In genomic region chr6:85433865-85434264, GRCm38 (mm10) we compare ENCODE assay signal across 30 mouse cellular contexts. TPM values are rescaled to one million over a fixed set of nuclear protein-coding genes. Genes with fewer than 3 reads are reported as not detected.
DNase-seq lines count a peak whose midpoint lies in the region; ATAC-seq and TF ChIP-seq lines count a peak whose summit lies in the region.
"Had no signal": no experiment of that assay in that cellular context is flagged by ENCODE, and none has a peak within 500 bp of the region (broad histone marks: within the 10 kb centered on the region; RNA-seq: fewer than 3 reads in every experiment).

No protein-coding gene starts in this region.

- no peak for TF ChIP-seq POLR2A in spleen, adult 2 months (IDR thresholded peaks at IDR 0.05; ENCODE audit: low read depth, low read length)

- H3K4me3 ChIP-seq in spleen, adult 2 months (ENCODE audit: extremely low read depth, insufficient read depth, insufficient read length), result no peak overlapping the region
- H3K4me3 ChIP-seq in macrophage (ENCODE audit: inconsistent target), result no peak overlapping the region
- H3K4me3 ChIP-seq: embryonic facial prominence, embryonic 10.5 days; gastrocnemius, adult 2 months; kidney, embryonic 15.5 days; limb, embryonic 13.5 days; midbrain, embryonic 10.5 days had no signal

- peak overlapping the region; percentile 62; the same call in 1 of the 2 replicates for H3K27ac ChIP-seq in spleen, adult 2 months (ENCODE audit: insufficient read depth, low read length)
- peak overlapping the region; percentile 36 for H3K27ac ChIP-seq in macrophage
- H3K27ac ChIP-seq: embryonic facial prominence, embryonic 10.5 days; gastrocnemius, adult 2 months; kidney, embryonic 15.5 days; limb, embryonic 13.5 days; midbrain, embryonic 10.5 days had no signal

- peaks cover 8% of the 10 kb centered on the region; the same call in 1 of the 2 replicates for H3K4me1 ChIP-seq in spleen, adult 2 months (ENCODE audit: control insufficient read depth, insufficient read depth, insufficient read length)

- H3K36me3 ChIP-seq in spleen, adult 2 months (ENCODE audit: control insufficient read depth, insufficient read depth, low read length), result peaks cover 3% of the 10 kb centered on the region
- H3K36me3 ChIP-seq in macrophage (ENCODE audit: inconsistent target), result 0 out of 2 replicates have a peak, but pooled peaks cover 4% of the 10 kb centered on the region

- H3K27me3 ChIP-seq in spleen, adult 2 months (ENCODE audit: control insufficient read depth, insufficient read depth, low read length), result no peaks in the 10 kb centered on the region
- H3K27me3 ChIP-seq: kidney, embryonic 15.5 days; limb, embryonic 13.5 days had no signal

- no peak for DNase-seq in spleen, adult 2 months (ENCODE audit: low read depth in 1 of 2, low spot score in 2 of 2)
- no peak for DNase-seq in spleen, postnatal 14 days (ENCODE audit: low spot score in 2 of 2)
- DNase-seq in embryo, embryonic 10.5 days (ENCODE audit: low spot score), result no peak
- no peak for DNase-seq in urinary bladder, postnatal 4 days (ENCODE audit: low spot score in 2 of 2)
- DNase-seq in cerebellum, postnatal 25 days, result no peak
- DNase-seq: adrenal gland, postnatal 14 days; cerebellum, adult 11-12 months; cerebellum, postnatal 36 days; gastrocnemius, adult 2 months; heart, postnatal 4 days; kidney, postnatal 4 days; lung, postnatal 10 days; right cerebral cortex, postnatal 4 days; thymus, postnatal 25 days had no signal

- ATAC-seq in hematopoietic stem cell, adult 5-6 weeks (replicated peaks in 1 of 2; ENCODE audit: insufficient read depth in 1 of 2, low FRiP score in 2 of 2, low TSS enrichment in 1 of 2, low read depth in 1 of 2, poor library complexity in 2 of 2, severe bottlenecking in 2 of 2), result peak; percentile 41 to 48; a peak in 2 of 4 replicates
- ATAC-seq: hindbrain, embryonic 16.5 days; intestine, postnatal 0 days had no signal

- TF ChIP-seq CTCF in spleen, adult 2 months (IDR thresholded peaks at IDR 0.05; ENCODE audit: extremely low read depth, insufficient read depth, insufficient read length, insufficient replicate concordance), result no peak

- 36% methylated on average over 5 of the region's 5 CpGs for WGBS in spleen, adult 2 months
- WGBS in macrophage (ENCODE audit: missing documents), result 10% methylated on average over 4 of the region's 5 CpGs

- H3K79me2 ChIP-seq in macrophage (ENCODE audit: inconsistent target), result peaks cover 37% of the 10 kb centered on the region

RNA-seq across cellular contexts. Expression of gene Smyd5, which starts 2.1 kb away (rescaled TPM):
- polyA plus RNA-seq in spleen, adult 2 months (2012; rRNA removed), result 21.7 and 25.5 TPM in 2 replicates
- total RNA-seq in hematopoietic stem cell, adult 5-6 weeks (2017), result 48.8 and 58.0 TPM in 2 replicates
- total RNA-seq in macrophage (2018; cell fraction: chromatin; rRNA removed), result 10 to 100 TPM; 10.2 to 54.1 (median 31.6) TPM
- 10 to 100 TPM in 17 of 26 experiments, 1 to 10 TPM in 9; 7.0 to 14.7 (median 11.7) TPM for total RNA-seq in macrophage (2018; cell fraction: cytosol; rRNA removed)
- total RNA-seq in macrophage (2018; cell fraction: nucleus; rRNA removed), result 10 to 100 TPM in 22 of 26 experiments, 1 to 10 TPM in 4; 6.3 to 77.0 (median 18.5) TPM
- 9.5 to 26.7 TPM (median 17.2 TPM) in 3 replicates for polyA plus RNA-seq in macrophage (2018)

RNA-seq across cellular contexts. Expression of gene Noto, which starts 10.2 kb away (rescaled TPM):
- polyA plus RNA-seq in spleen, adult 2 months (2012; rRNA removed), result not detected in 2 replicates
- total RNA-seq in hematopoietic stem cell, adult 5-6 weeks (2017), result not detected in 2 replicates
- not detected for total RNA-seq in macrophage (2018; cell fraction: chromatin; rRNA removed)
- total RNA-seq in macrophage (2018; cell fraction: cytosol; rRNA removed), result not detected
- not detected for total RNA-seq in macrophage (2018; cell fraction: nucleus; rRNA removed)
- not detected in 3 replicates for polyA plus RNA-seq in macrophage (2018)
- total RNA-seq: adrenal gland, postnatal 14 days; ES-E14; gastrocnemius, adult 2 months; heart, postnatal 4 days; layer of hippocampus, postnatal 10 days; left cerebral cortex, adult 8-10 months; midbrain, postnatal 0 days had no signal
- polyA plus RNA-seq: embryonic facial prominence, embryonic 10.5 days; forebrain, embryonic 11.5 days; gonadal fat pad, adult 2 months; heart, embryonic 14.5 days; hindbrain, embryonic 16.5 days; intestine, postnatal 0 days; kidney, embryonic 15.5 days; limb, embryonic 13.5 days; midbrain, embryonic 10.5 days; midbrain, postnatal 0 days; testis, adult 2 months had no signal

RNA-seq across cellular contexts. Expression of gene Cct7, which starts 17.4 kb away (rescaled TPM):
- 71.3 and 73.5 TPM in 2 replicates for polyA plus RNA-seq in spleen, adult 2 months (2012; rRNA removed)
- 232 and 274 TPM in 2 replicates for total RNA-seq in hematopoietic stem cell, adult 5-6 weeks (2017)
- 10 to 100 TPM; 11.9 to 59.4 (median 41.7) TPM for total RNA-seq in macrophage (2018; cell fraction: chromatin; rRNA removed)
- total RNA-seq in macrophage (2018; cell fraction: cytosol; rRNA removed), result 100 to 1,000 TPM in 6 of 26 experiments, 10 to 100 TPM in 20; 71.7 to 111 (median 91.9) TPM
- total RNA-seq in macrophage (2018; cell fraction: nucleus; rRNA removed), result 100 to 1,000 TPM in 1 of 26 experiments, 10 to 100 TPM in 25; 24.6 to 106 (median 58.2) TPM
- polyA plus RNA-seq in macrophage (2018), result 85.7 to 180 TPM (median 90.7 TPM) in 3 replicates

RNA-seq across cellular contexts. Expression of gene Pradc1, which starts 17.9 kb away (rescaled TPM):
- polyA plus RNA-seq in spleen, adult 2 months (2012; rRNA removed), result 13.9 and 16.5 TPM in 2 replicates
- total RNA-seq in hematopoietic stem cell, adult 5-6 weeks (2017), result 9.3 and 10.7 TPM in 2 replicates
- total RNA-seq in macrophage (2018; cell fraction: chromatin; rRNA removed), result 10 to 100 TPM in 5 of 26 experiments, 1 to 10 TPM in 19, not detected in 2; 1.1 to 16.3 (median 4.7) TPM
- 1 to 10 TPM; 2.3 to 6.9 (median 4.7) TPM for total RNA-seq in macrophage (2018; cell fraction: cytosol; rRNA removed)
- 10 to 100 TPM in 4 of 26 experiments, 1 to 10 TPM in 21, under 1 TPM in 1; 0.85 to 20.5 (median 4.6) TPM for total RNA-seq in macrophage (2018; cell fraction: nucleus; rRNA removed)
- polyA plus RNA-seq in macrophage (2018), result 3.2 to 11.8 TPM (median 7.2 TPM) in 3 replicates

RNA-seq across cellular contexts. Expression of gene Rab11fip5, which starts 59.4 kb away (rescaled TPM):
- polyA plus RNA-seq in spleen, adult 2 months (2012; rRNA removed), result 8.0 and 10.1 TPM in 2 replicates
- total RNA-seq in hematopoietic stem cell, adult 5-6 weeks (2017), result 8.2 and 12.1 TPM in 2 replicates
- total RNA-seq in macrophage (2018; cell fraction: chromatin; rRNA removed), result 10 to 100 TPM in 24 of 26 experiments, 1 to 10 TPM in 2; 4.5 to 67.9 (median 27.2) TPM
- total RNA-seq in macrophage (2018; cell fraction: cytosol; rRNA removed), result 100 to 1,000 TPM in 1 of 26 experiments, 10 to 100 TPM in 25; 23.9 to 104 (median 44.7) TPM
- 10 to 100 TPM; 15.6 to 85.3 (median 32.2) TPM for total RNA-seq in macrophage (2018; cell fraction: nucleus; rRNA removed)
- polyA plus RNA-seq in macrophage (2018), result 38.4 to 80.5 TPM (median 38.6 TPM) in 3 replicates
